Mouse (Mus musculus): ENCODE data around the gene Selenov.

GRCm38 (mm10) chr7:28262861-28263260 lies 28.1 kb downstream of the Selenov start:
- TF ChIP-seq EP300 (optimal IDR thresholded peaks at IDR 0.05) (no peak), CTCF (IDR thresholded peaks at IDR 0.05; ENCODE audit: low read depth) (no peak)

Data from stomach, postnatal 0 days (tissue).